Mouse (Mus musculus) C2C12 (cell line): ENCODE results near the gene Bptf.

Experiments
- CEBPB ChIP-seq: IDR thresholded peaks from one replicate; pipeline ENCODE4 v1.6.1; 2011; ENCODE audit warnings: low read depth, mild to moderate bottlenecking, control low read depth, moderate library complexity
- CTCF ChIP-seq: IDR thresholded peaks from one replicate; pipeline ENCODE4 v1.5.1; 2011; ENCODE audit not compliant: control insufficient read depth, insufficient read depth, insufficient read length
- MAX ChIP-seq: IDR thresholded peaks from one replicate; pipeline ENCODE4 v1.6.1; 2011; ENCODE audit warnings: mild to moderate bottlenecking, control low read depth
- MYOD1 ChIP-seq: IDR thresholded peaks from one replicate; pipeline ENCODE4 v1.6.1; 2011; ENCODE audit warnings: low read depth; ENCODE audit not compliant: control insufficient read depth, insufficient read length
- MYOG ChIP-seq: IDR thresholded peaks from one replicate; pipeline ENCODE4 v1.6.1; 2011; ENCODE audit not compliant: control insufficient read depth, insufficient read length; ENCODE audit errors: extremely low read depth
- USF1 ChIP-seq: IDR thresholded peaks from one replicate; pipeline ENCODE4 v1.6.1; 2011; ENCODE audit warnings: low read depth, mild to moderate bottlenecking, control low read depth, moderate library complexity

DNA sequence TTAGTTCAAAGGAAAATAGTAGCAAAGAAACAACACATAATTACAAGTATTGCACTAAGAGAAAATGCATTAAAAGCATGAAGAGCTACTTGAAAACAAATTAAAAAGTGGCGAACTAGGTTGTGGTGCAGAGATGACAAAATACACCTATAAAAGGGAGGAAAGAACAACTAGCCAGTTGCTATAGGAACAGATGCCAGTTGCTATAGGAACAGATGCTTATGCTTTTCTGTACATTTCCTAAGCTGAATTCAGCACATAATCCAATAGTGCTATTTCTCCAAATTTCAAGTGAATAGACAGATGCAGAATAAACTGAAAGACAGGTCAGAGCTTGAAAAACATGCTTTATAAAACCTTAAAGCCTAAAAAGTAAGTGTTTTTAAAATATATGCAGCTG is 67.3 kb downstream of the Bptf start:
- TF ChIP-seq USF1 (no peak), CTCF (no peak), MAX (no peak), CEBPB (no peak), MYOD1 (no peak), MYOG (no peak)
